Mouse (Mus musculus): ENCODE data around the gene Itga3. TPM values are rescaled to one million over a fixed set of nuclear protein-coding genes. Genes with fewer than 3 reads are reported as not detected.

Itga3 gene
- total and polyA plus RNA-seq, 3 experiments = not detected

- TF ChIP-seq BHLHE40 (IDR thresholded peaks at IDR 0.05; ENCODE audit: borderline replicate concordance, low read depth, low read length) (peak; percentile 31; the same call in 1 of the 2 replicates), ZC3H11A (IDR thresholded peaks at IDR 0.05; ENCODE audit: low read depth, low read length) (no peak), MYC (IDR thresholded peaks at IDR 0.05; ENCODE audit: low read depth, low read length) (0 out of 2 replicates have a peak, but pooled peaks have one; percentile 39), CTCF (IDR thresholded peaks at IDR 0.05 in 2 of 3, conservative IDR thresholded peaks at IDR 0.05 in 1 of 3; ENCODE audit: control insufficient read depth in 1 of 3, insufficient read depth in 1 of 3, low read depth in 2 of 3, low read length in 3 of 3, poor library complexity in 1 of 3, severe bottlenecking in 1 of 3) (no peak), EP300 (IDR thresholded peaks at IDR 0.05; ENCODE audit: low read depth in 1 of 2, low read length in 2 of 2) (peak; percentile 62 to 79), GATA1 (IDR thresholded peaks at IDR 0.05; ENCODE audit: low read depth, low read length) (peak; percentile 78), USF1 (IDR thresholded peaks at IDR 0.05; ENCODE audit: low read depth, low read length) (no peak), POLR2AphosphoS2 (IDR thresholded peaks at IDR 0.05; ENCODE audit: low read length) (peak; percentile 57; the same call in 1 of the 2 replicates), POLR2A (IDR thresholded peaks at IDR 0.05; ENCODE audit: control insufficient read depth in 1 of 2, insufficient read depth in 1 of 2, low read depth in 1 of 2, low read length in 2 of 2, poor library complexity in 1 of 2) (peak in 1 of 2 experiments; percentile 70; a peak in 2 of 4 replicates), CHD2 (IDR thresholded peaks at IDR 0.05; ENCODE audit: low read length) (peak; percentile 24), KAT2A (conservative IDR thresholded peaks at IDR 0.05; ENCODE audit: low read depth, low read length) (no peak), NELFE (IDR thresholded peaks at IDR 0.05; ENCODE audit: low read depth, low read length) (peak; percentile 44), HCFC1 (IDR thresholded peaks at IDR 0.05; ENCODE audit: low read depth, low read length) (peak; percentile 54; the same call in 1 of the 2 replicates), TCF12 (IDR thresholded peaks at IDR 0.05; ENCODE audit: low read depth, low read length) (peak; percentile 68), JUND (IDR thresholded peaks at IDR 0.05; ENCODE audit: low read depth, low read length) (no peak), MAX (IDR thresholded peaks at IDR 0.05; ENCODE audit: low read length) (0 out of 2 replicates have a peak, but pooled peaks have one; percentile 40), MAZ (IDR thresholded peaks at IDR 0.05; ENCODE audit: low read depth, low read length) (peak; percentile 95), MYB (IDR thresholded peaks at IDR 0.05; ENCODE audit: low read depth, low read length) (no peak), TBP (IDR thresholded peaks at IDR 0.05; ENCODE audit: low read depth, low read length) (0 out of 2 replicates have a peak, but pooled peaks have one; percentile 41), ELF1 (IDR thresholded peaks at IDR 0.05; ENCODE audit: low read depth, low read length) (0 out of 2 replicates have a peak, but pooled peaks have one; percentile 48), SIN3A (IDR thresholded peaks at IDR 0.05; ENCODE audit: low read length) (peak; percentile 75), ETS1 (IDR thresholded peaks at IDR 0.05; ENCODE audit: low read depth, low read length) (peak; percentile 62; the same call in 1 of the 2 replicates), MXI1 (IDR thresholded peaks at IDR 0.05; ENCODE audit: low read depth, low read length) (0 out of 2 replicates have a peak, but pooled peaks have one; percentile 27)
- H3K4me1 ChIP-seq (ENCODE audit: control insufficient read depth in 1 of 2, insufficient read depth in 2 of 2, low read length in 2 of 2) = peaks cover 36 to 73% of the 10 kb centered on the region in 2 experiments
These were observed 76.1 kb downstream of the Itga3 start for GRCm38 (mm10) chr11:95000548-95000947.

More at GRCm38 (mm10) chr11:95000548-95000947, 76.1 kb downstream of the Itga3 start:
- peaks cover 44% of the 10 kb centered on the region for H3K79me2 ChIP-seq (ENCODE audit: control insufficient read depth, insufficient read depth, low read length, poor library complexity)
- H3K9ac ChIP-seq (ENCODE audit: control insufficient read depth, low read depth, low read length, poor library complexity, severe bottlenecking) = peak overlapping the region; percentile 25
- H3K9me3 ChIP-seq (replicated peaks; ENCODE audit: insufficient read depth, low read length) = no peaks in the 10 kb centered on the region
- DNase-seq (ENCODE audit: low read depth, low spot score) = peak; percentile 87
- H3K27ac ChIP-seq (ENCODE audit: control insufficient read depth, low read depth, low read length) = peak overlapping the region; percentile 63
- H3K27me3 ChIP-seq (ENCODE audit: control insufficient read depth in 1 of 2, insufficient read depth in 2 of 2, low read length in 2 of 2) = no peaks in the 10 kb centered on the region
- peaks cover 10 to 68% of the 10 kb centered on the region in 2 experiments for H3K36me3 ChIP-seq (ENCODE audit: control insufficient read depth in 1 of 2, insufficient read depth in 2 of 2, low read length in 2 of 2)
- no peak overlapping the region for H3K4me3 ChIP-seq (ENCODE audit: control insufficient read depth in 1 of 2, insufficient read depth in 1 of 2, low read depth in 2 of 2, low read length in 2 of 2)

Measured in MEL (cell line).